Mouse (Mus musculus): ENCODE measurements around the gene Rgs10. TPM values are rescaled to one million over a fixed set of nuclear protein-coding genes. Genes with fewer than 3 reads are reported as not detected.

Rgs10 gene
- polyA plus RNA-seq, 1 experiment from 2014 or later, result 21.8 TPM

GRCm38 (mm10) chr7:128398664-128399063 is 19.9 kb downstream of the Rgs10 start:
- 87% methylated on average over 4 of the region's 4 CpGs for WGBS

GRCm38 (mm10) chr7:128397066-128397465 is 21.5 kb downstream of the Rgs10 start:
- Histone ChIP-seq H3K9me3 (replicated peaks; ENCODE audit: control insufficient read depth, low read length) (no peaks in the 10 kb centered on the region), H3K36me3 (ENCODE audit: control insufficient read depth, insufficient read depth, low read length) (no peaks in the 10 kb centered on the region), H3K4me3 (ENCODE audit: low read depth, low read length) (no peak overlapping the region), H3K4me2 (ENCODE audit: low read length) (no peak overlapping the region), H3K27me3 (replicated peaks; ENCODE audit: control insufficient read depth, insufficient read depth, low read length) (no peaks in the 10 kb centered on the region), H3K4me1 (ENCODE audit: control insufficient read depth, insufficient read depth, low read length) (no peaks in the 10 kb centered on the region), H3K27ac (ENCODE audit: low read depth, low read length) (no peak overlapping the region), H3K9ac (ENCODE audit: low read length) (no peak overlapping the region)
- WGBS, result 57% methylated on average over 2 of the region's 2 CpGs
- ATAC-seq (no peak), DNase-seq (ENCODE audit: low spot score) (no peak)

More at GRCm38 (mm10) chr7:128398664-128399063, 19.9 kb downstream of the Rgs10 start:
- Histone ChIP-seq H3K9ac (ENCODE audit: low read length) (no peak overlapping the region), H3K27me3 (replicated peaks; ENCODE audit: control insufficient read depth, insufficient read depth, low read length) (no peaks in the 10 kb centered on the region), H3K9me3 (replicated peaks; ENCODE audit: control insufficient read depth, low read length) (no peaks in the 10 kb centered on the region), H3K27ac (ENCODE audit: low read depth, low read length) (no peak overlapping the region), H3K4me2 (ENCODE audit: low read length) (no peak overlapping the region), H3K4me3 (ENCODE audit: low read depth, low read length) (no peak overlapping the region), H3K36me3 (ENCODE audit: control insufficient read depth, insufficient read depth, low read length) (no peaks in the 10 kb centered on the region), H3K4me1 (ENCODE audit: control insufficient read depth, insufficient read depth, low read length) (no peaks in the 10 kb centered on the region)
- DNase-seq (ENCODE audit: low spot score) (no peak), ATAC-seq (no peak)

- DNase-seq (ENCODE audit: low spot score) (no peak), ATAC-seq (no peak)
- Histone ChIP-seq H3K36me3 (ENCODE audit: control insufficient read depth, insufficient read depth, low read length) (no peaks in the 10 kb centered on the region), H3K9me3 (replicated peaks; ENCODE audit: control insufficient read depth, low read length) (no peaks in the 10 kb centered on the region), H3K9ac (ENCODE audit: low read length) (no peak overlapping the region), H3K4me3 (ENCODE audit: low read depth, low read length) (no peak overlapping the region), H3K27ac (ENCODE audit: low read depth, low read length) (no peak overlapping the region), H3K4me2 (ENCODE audit: low read length) (no peak overlapping the region), H3K27me3 (replicated peaks; ENCODE audit: control insufficient read depth, insufficient read depth, low read length) (no peaks in the 10 kb centered on the region), H3K4me1 (ENCODE audit: control insufficient read depth, insufficient read depth, low read length) (no peaks in the 10 kb centered on the region)
- 74% methylated on average over 4 of the region's 4 CpGs for WGBS
Measured at GRCm38 (mm10) chr7:128393756-128394155, 24.8 kb downstream of the Rgs10 start.

GRCm38 (mm10) chr7:128392972-128393314 is 25.6 kb downstream of the Rgs10 start:
- H3K27ac ChIP-seq (ENCODE audit: low read depth, low read length), result no peak overlapping the region
- H3K27me3 ChIP-seq (replicated peaks; ENCODE audit: control insufficient read depth, insufficient read depth, low read length), result no peaks in the 10 kb centered on the region
- no peak overlapping the region for H3K4me3 ChIP-seq (ENCODE audit: low read depth, low read length)
- DNase-seq (ENCODE audit: low spot score) (no peak), ATAC-seq (no peak)
- H3K9ac ChIP-seq (ENCODE audit: low read length), result no peak overlapping the region
- no peak overlapping the region for H3K4me2 ChIP-seq (ENCODE audit: low read length)
- no peaks in the 10 kb centered on the region for H3K36me3 ChIP-seq (ENCODE audit: control insufficient read depth, insufficient read depth, low read length)
- WGBS, result 23% methylated on average over 5 of the region's 5 CpGs
- no peaks in the 10 kb centered on the region for H3K4me1 ChIP-seq (ENCODE audit: control insufficient read depth, insufficient read depth, low read length)
- no peaks in the 10 kb centered on the region for H3K9me3 ChIP-seq (replicated peaks; ENCODE audit: control insufficient read depth, low read length)

GRCm38 (mm10) chr7:128392071-128392971 is 26.2 kb downstream of the Rgs10 start:
- ATAC-seq, result no peak

GRCm38 (mm10) chr7:128391267-128392057 is 27.1 kb downstream of the Rgs10 start:
- DNase-seq (ENCODE audit: low spot score), result no peak
- Histone ChIP-seq H3K36me3 (ENCODE audit: control insufficient read depth, insufficient read depth, low read length) (no peaks in the 10 kb centered on the region), H3K27ac (ENCODE audit: low read depth, low read length) (no peak overlapping the region), H3K9ac (ENCODE audit: low read length) (no peak overlapping the region), H3K4me2 (ENCODE audit: low read length) (no peak overlapping the region), H3K4me1 (ENCODE audit: control insufficient read depth, insufficient read depth, low read length) (no peaks in the 10 kb centered on the region), H3K27me3 (replicated peaks; ENCODE audit: control insufficient read depth, insufficient read depth, low read length) (no peaks in the 10 kb centered on the region), H3K9me3 (replicated peaks; ENCODE audit: control insufficient read depth, low read length) (no peaks in the 10 kb centered on the region), H3K4me3 (ENCODE audit: low read depth, low read length) (no peak overlapping the region)
- ATAC-seq, result no peak
- WGBS, result 65% methylated on average over 12 of the region's 12 CpGs

More at GRCm38 (mm10) chr7:128392071-128392971, 26.2 kb downstream of the Rgs10 start:
- H3K4me3 ChIP-seq (ENCODE audit: low read depth, low read length), result no peak overlapping the region
- no peaks in the 10 kb centered on the region for H3K4me1 ChIP-seq (ENCODE audit: control insufficient read depth, insufficient read depth, low read length)
- no peaks in the 10 kb centered on the region for H3K27me3 ChIP-seq (replicated peaks; ENCODE audit: control insufficient read depth, insufficient read depth, low read length)
- H3K9me3 ChIP-seq (replicated peaks; ENCODE audit: control insufficient read depth, low read length), result no peaks in the 10 kb centered on the region
- H3K27ac ChIP-seq (ENCODE audit: low read depth, low read length), result no peak overlapping the region
- H3K9ac ChIP-seq (ENCODE audit: low read length), result no peak overlapping the region
- no peak for DNase-seq (ENCODE audit: low spot score)
- 90% methylated on average over 18 of the region's 18 CpGs for WGBS
- no peak overlapping the region for H3K4me2 ChIP-seq (ENCODE audit: low read length)
- H3K36me3 ChIP-seq (ENCODE audit: control insufficient read depth, insufficient read depth, low read length), result no peaks in the 10 kb centered on the region

- WGBS, result 45% methylated on average over 7 of the region's 7 CpGs
Measured at GRCm38 (mm10) chr7:128388968-128389367, 29.6 kb downstream of the Rgs10 start.

GRCm38 (mm10) chr7:128383726-128384463 is 34.7 kb downstream of the Rgs10 start:
- no peak overlapping the region for H3K4me3 ChIP-seq (ENCODE audit: low read depth, low read length)
- H3K36me3 ChIP-seq (ENCODE audit: control insufficient read depth, insufficient read depth, low read length), result no peaks in the 10 kb centered on the region
- no peak overlapping the region for H3K27ac ChIP-seq (ENCODE audit: low read depth, low read length)
- no peak for ATAC-seq
- no peaks in the 10 kb centered on the region for H3K27me3 ChIP-seq (replicated peaks; ENCODE audit: control insufficient read depth, insufficient read depth, low read length)
- no peak for DNase-seq (ENCODE audit: low spot score)
- no peaks in the 10 kb centered on the region for H3K4me1 ChIP-seq (ENCODE audit: control insufficient read depth, insufficient read depth, low read length)
- no peak overlapping the region for H3K4me2 ChIP-seq (ENCODE audit: low read length)
- WGBS, result 84% methylated on average over 10 of the region's 10 CpGs
- no peak overlapping the region for H3K9ac ChIP-seq (ENCODE audit: low read length)
- no peaks in the 10 kb centered on the region for H3K9me3 ChIP-seq (replicated peaks; ENCODE audit: control insufficient read depth, low read length)

More at GRCm38 (mm10) chr7:128388968-128389367, 29.6 kb downstream of the Rgs10 start:
- Histone ChIP-seq H3K9me3 (replicated peaks; ENCODE audit: control insufficient read depth, low read length) (no peaks in the 10 kb centered on the region), H3K27ac (ENCODE audit: low read depth, low read length) (no peak overlapping the region), H3K4me1 (ENCODE audit: control insufficient read depth, insufficient read depth, low read length) (no peaks in the 10 kb centered on the region), H3K27me3 (replicated peaks; ENCODE audit: control insufficient read depth, insufficient read depth, low read length) (no peaks in the 10 kb centered on the region), H3K36me3 (ENCODE audit: control insufficient read depth, insufficient read depth, low read length) (no peaks in the 10 kb centered on the region), H3K4me2 (ENCODE audit: low read length) (no peak overlapping the region), H3K9ac (ENCODE audit: low read length) (no peak overlapping the region), H3K4me3 (ENCODE audit: low read depth, low read length) (no peak overlapping the region)
- ATAC-seq (no peak), DNase-seq (ENCODE audit: low spot score) (peak; percentile 22)
